Mouse (Mus musculus) C2C12 (cell line): ENCODE measurements around the gene Col3a1.

ENCODE experiments used
- CEBPB ChIP-seq: IDR thresholded peaks from one replicate; pipeline ENCODE4 v1.6.1; 2011; ENCODE audit warnings: low read depth, mild to moderate bottlenecking, control low read depth, moderate library complexity
- CTCF ChIP-seq: IDR thresholded peaks from one replicate; pipeline ENCODE4 v1.5.1; 2011; ENCODE audit not compliant: control insufficient read depth, insufficient read depth, insufficient read length
- FOSL1 ChIP-seq: IDR thresholded peaks from one replicate; pipeline ENCODE4 v1.8.0; 2011; ENCODE audit warnings: mild to moderate bottlenecking, low read length; ENCODE audit not compliant: poor library complexity, insufficient read depth, severe bottlenecking
- MAX ChIP-seq: IDR thresholded peaks from one replicate; pipeline ENCODE4 v1.6.1; 2011; ENCODE audit warnings: mild to moderate bottlenecking, control low read depth
- MYOG ChIP-seq: IDR thresholded peaks from one replicate; pipeline ENCODE4 v1.6.1; 2011; ENCODE audit not compliant: control insufficient read depth, insufficient read length; ENCODE audit errors: extremely low read depth
- USF1 ChIP-seq: IDR thresholded peaks from one replicate; pipeline ENCODE4 v1.6.1; 2011; ENCODE audit warnings: low read depth, mild to moderate bottlenecking, control low read depth, moderate library complexity

DNA sequence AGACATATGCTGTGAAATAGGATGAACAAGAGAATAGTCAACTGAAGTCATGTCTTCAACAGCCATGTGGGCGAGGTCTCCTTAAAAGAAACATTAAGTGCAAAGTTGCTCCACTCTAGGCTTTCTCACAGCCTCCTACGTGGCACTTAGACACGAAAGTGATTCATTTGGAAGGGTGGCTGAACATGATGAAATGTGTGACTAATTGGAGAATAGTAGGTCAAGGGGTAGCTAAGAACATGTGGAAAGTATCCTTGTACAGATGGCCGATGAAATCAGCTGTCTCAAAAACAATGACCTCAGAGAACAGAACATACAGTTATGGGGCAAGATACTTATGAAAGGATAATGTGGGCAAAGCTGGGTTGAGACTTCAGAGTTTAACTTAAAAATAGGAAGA, 44.6 kb downstream of the Col3a1 start:
- TF ChIP-seq CTCF, result no peak
- no peak for TF ChIP-seq USF1
- no peak for TF ChIP-seq MAX
- no peak for TF ChIP-seq MYOG
- peak; percentile 32 for TF ChIP-seq CEBPB
- TF ChIP-seq FOSL1, result no peak
